Mouse (Mus musculus) embryonic facial prominence, embryonic 15.5 days (tissue): ENCODE results near the gene Rtl4. TPM values are rescaled to one million over a fixed set of nuclear protein-coding genes. Genes with fewer than 3 reads are reported as not detected.
A peak's percentile ranks its signal among the peaks of the same experiment; 100 is the strongest.

Experiments
- ATAC-seq: fragments of 200-750 bp; cut with Nextera tagmentation; 2 replicates; pipeline ENCODE4 v1.8.0; 2017; ENCODE audit warnings: low read depth, moderate TSS enrichment; ENCODE audit not compliant: insufficient number of reproducible peaks, low FRiP score, low TSS enrichment
- H3K27ac ChIP-seq: fragments of 300-500 bp; sonication (generic); replicated peaks from 2 replicates; pipeline ENCODE4 v1.5.1; 2015; ENCODE audit warnings: mild to moderate bottlenecking, inconsistent platforms
- H3K27me3 ChIP-seq: fragments of 300-500 bp; sonication (generic); 2 replicates; pipeline ENCODE4 v1.6.1; 2015; ENCODE audit warnings: inconsistent platforms
- H3K36me3 ChIP-seq: fragments of 300-500 bp; sonication (generic); 2 replicates; pipeline ENCODE4 v1.6.1; 2015; ENCODE audit warnings: mild to moderate bottlenecking, inconsistent platforms
- H3K4me1 ChIP-seq: fragments of 300-500 bp; sonication (generic); 2 replicates; pipeline ENCODE4 v1.6.1; 2015; ENCODE audit warnings: inconsistent platforms
- H3K4me2 ChIP-seq: fragments of 300-500 bp; sonication (generic); replicated peaks from 2 replicates; pipeline ENCODE4 v1.6.1; 2015; ENCODE audit warnings: mild to moderate bottlenecking, inconsistent platforms
- H3K4me3 ChIP-seq: fragments of 300-500 bp; sonication (generic); replicated peaks from 2 replicates; pipeline ENCODE4 v1.5.1; 2015; ENCODE audit warnings: mild to moderate bottlenecking, inconsistent platforms
- H3K9ac ChIP-seq: fragments of 300-500 bp; sonication (generic); 2 replicates; pipeline ENCODE4 v1.6.1; 2015; ENCODE audit warnings: inconsistent platforms
- H3K9me3 ChIP-seq: fragments of 300-500 bp; sonication (generic); replicated peaks from 2 replicates; pipeline ENCODE4 v1.6.1; 2016; ENCODE audit warnings: inconsistent platforms
- WGBS: fragments of 180-500 bp; shearing (Covaris S2); methylation state at CpG from one replicate; pipeline ENCODE4 v1.1.7; 2015; 5-methylcytosine and 5-hydroxymethylcytosine counted together
- polyA plus RNA-seq: library from polyadenylated mRNA; unstranded; fragments of >200 nt; fragmentation: Nextera tagmentation; extraction: Ambion mirVana; gene quantifications from 2 replicates; pipeline ENCODE4 v1.2.1, GENCODE M21; 2015

The Rtl4 gene
- 0.75 TPM in 2 replicates for polyA plus RNA-seq

GRCm38 (mm10) chrX:144688207-144689118 lies at the start of gene Rtl4:
Rtl4 (plus strand) TSS chrX:144688907.
- 21% methylated on average over 17 of the region's 31 CpGs for WGBS
- H3K4me2 ChIP-seq = peak within 1 kb of the TSS; percentile 65
- H3K27me3 ChIP-seq = peaks cover 32% of the 10 kb centered on the region
- no peaks in the 10 kb centered on the region for H3K4me1 ChIP-seq
- H3K27ac ChIP-seq = no peak within 1 kb of the TSS
- peak within 1 kb of the TSS; percentile 43 for H3K4me3 ChIP-seq
- H3K9ac ChIP-seq = no peak within 1 kb of the TSS
- H3K36me3 ChIP-seq = no peaks in the 10 kb centered on the region
- no peak; the same call in 1 of the 2 replicates for ATAC-seq
- no peaks in the 10 kb centered on the region for H3K9me3 ChIP-seq

GRCm38 (mm10) chrX:144644756-144645155 lies 44.0 kb upstream of the Rtl4 start:
- no peak overlapping the region for H3K9ac ChIP-seq
- H3K4me1 ChIP-seq = no peaks in the 10 kb centered on the region
- H3K27me3 ChIP-seq = no peaks in the 10 kb centered on the region
- no peak overlapping the region for H3K27ac ChIP-seq
- ATAC-seq = no peak
- no peak overlapping the region for H3K4me2 ChIP-seq
- H3K4me3 ChIP-seq = no peak overlapping the region
- H3K36me3 ChIP-seq = no peaks in the 10 kb centered on the region
- 62% methylated on average over 3 of the region's 3 CpGs for WGBS
- no peaks in the 10 kb centered on the region for H3K9me3 ChIP-seq

- H3K27ac ChIP-seq = no peak overlapping the region
- H3K36me3 ChIP-seq = no peaks in the 10 kb centered on the region
- H3K9ac ChIP-seq = no peak overlapping the region
- no peak overlapping the region for H3K4me2 ChIP-seq
- H3K4me3 ChIP-seq = no peak overlapping the region
- WGBS = 39% methylated on average over 1 of the region's 1 CpGs
- no peaks in the 10 kb centered on the region for H3K4me1 ChIP-seq
- ATAC-seq = no peak
- no peaks in the 10 kb centered on the region for H3K9me3 ChIP-seq
- H3K27me3 ChIP-seq = no peaks in the 10 kb centered on the region
Observed at GRCm38 (mm10) chrX:144645394-144645793, 43.3 kb upstream of the Rtl4 start.

GRCm38 (mm10) chrX:144652196-144652595 lies 36.5 kb upstream of the Rtl4 start:
- WGBS = 72% methylated on average over 2 of the region's 2 CpGs
- Histone ChIP-seq H3K36me3 (no peaks in the 10 kb centered on the region), H3K4me3 (no peak overlapping the region), H3K4me2 (no peak overlapping the region), H3K27ac (no peak overlapping the region), H3K4me1 (no peaks in the 10 kb centered on the region), H3K27me3 (no peaks in the 10 kb centered on the region), H3K9me3 (no peaks in the 10 kb centered on the region), H3K9ac (no peak overlapping the region)
- no peak for ATAC-seq

GRCm38 (mm10) chrX:144687742-144688141 lies 965 bp upstream of the Rtl4 start:
- Histone ChIP-seq H3K36me3 (no peaks in the 10 kb centered on the region), H3K9me3 (no peaks in the 10 kb centered on the region), H3K4me2 (peak overlapping the region; percentile 65), H3K9ac (no peak overlapping the region), H3K4me1 (no peaks in the 10 kb centered on the region), H3K4me3 (peak overlapping the region; percentile 43), H3K27me3 (peaks cover 32% of the 10 kb centered on the region), H3K27ac (no peak overlapping the region)
- WGBS = 24% methylated on average over 19 of the region's 20 CpGs
- no peak for ATAC-seq

GRCm38 (mm10) chrX:144688142-144688206 lies 733 bp upstream of the Rtl4 start, which contains the start of gene Trpc5:
Trpc5 (minus strand) TSS chrX:144688180.
- no peak for ATAC-seq
- H3K9ac ChIP-seq = no peak within 1 kb of the TSS
- 33% methylated on average over 1 of the region's 1 CpGs for WGBS
- H3K9me3 ChIP-seq = no peaks in the 10 kb centered on the region
- H3K36me3 ChIP-seq = no peaks in the 10 kb centered on the region
- peak within 1 kb of the TSS; percentile 43 for H3K4me3 ChIP-seq
- no peak within 1 kb of the TSS for H3K27ac ChIP-seq
- peak within 1 kb of the TSS; percentile 65 for H3K4me2 ChIP-seq
- H3K27me3 ChIP-seq = peaks cover 32% of the 10 kb centered on the region
- no peaks in the 10 kb centered on the region for H3K4me1 ChIP-seq

GRCm38 (mm10) chrX:144689119-144689858 lies 582 bp downstream of the Rtl4 start:
- Histone ChIP-seq H3K4me1 (no peaks in the 10 kb centered on the region), H3K27me3 (peaks cover 32% of the 10 kb centered on the region), H3K27ac (no peak overlapping the region), H3K36me3 (no peaks in the 10 kb centered on the region), H3K9me3 (no peaks in the 10 kb centered on the region), H3K9ac (no peak overlapping the region), H3K4me3 (peak overlapping the region; percentile 43), H3K4me2 (peak overlapping the region; percentile 65)
- whole genome bisulfite sequencing = 18% methylated on average over 21 of the region's 21 CpGs
- no peak; the same call in 1 of the 2 replicates for ATAC-seq

GRCm38 (mm10) chrX:144689859-144690181 lies 1.1 kb downstream of the Rtl4 start:
- Histone ChIP-seq H3K27me3 (peaks cover 32% of the 10 kb centered on the region), H3K36me3 (no peaks in the 10 kb centered on the region), H3K4me2 (peak overlapping the region; percentile 65), H3K9ac (no peak overlapping the region), H3K27ac (no peak overlapping the region), H3K4me3 (peak overlapping the region; percentile 43), H3K4me1 (no peaks in the 10 kb centered on the region), H3K9me3 (no peaks in the 10 kb centered on the region)
- WGBS = 14% methylated on average over 7 of the region's 7 CpGs
- ATAC-seq = no peak

GRCm38 (mm10) chrX:144716330-144716729 lies 27.6 kb downstream of the Rtl4 start:
- Histone ChIP-seq H3K27me3 (no peaks in the 10 kb centered on the region), H3K9me3 (no peaks in the 10 kb centered on the region), H3K4me2 (no peak overlapping the region), H3K4me3 (no peak overlapping the region), H3K4me1 (no peaks in the 10 kb centered on the region), H3K36me3 (no peaks in the 10 kb centered on the region), H3K9ac (no peak overlapping the region), H3K27ac (no peak overlapping the region)
- no peak for ATAC-seq
- WGBS = 68% methylated on average over 1 of the region's 1 CpGs

GRCm38 (mm10) chrX:144747528-144748049 lies 58.9 kb downstream of the Rtl4 start:
- ATAC-seq = no peak

GRCm38 (mm10) chrX:144986980-144987379 lies 298.3 kb downstream of the Rtl4 start:
- Histone ChIP-seq H3K4me2 (no peak overlapping the region), H3K9ac (no peak overlapping the region), H3K4me1 (no peaks in the 10 kb centered on the region), H3K9me3 (no peaks in the 10 kb centered on the region), H3K27ac (no peak overlapping the region), H3K36me3 (no peaks in the 10 kb centered on the region), H3K27me3 (no peaks in the 10 kb centered on the region), H3K4me3 (no peak overlapping the region)
- 59% methylated on average over 2 of the region's 2 CpGs for WGBS
- ATAC-seq = no peak

More at GRCm38 (mm10) chrX:144747528-144748049, 58.9 kb downstream of the Rtl4 start:
- H3K36me3 ChIP-seq = no peaks in the 10 kb centered on the region
- H3K4me2 ChIP-seq = no peak overlapping the region
- H3K27me3 ChIP-seq = no peaks in the 10 kb centered on the region
- 81% methylated on average over 3 of the region's 3 CpGs for WGBS
- H3K9me3 ChIP-seq = no peaks in the 10 kb centered on the region
- H3K4me3 ChIP-seq = no peak overlapping the region
- no peak overlapping the region for H3K27ac ChIP-seq
- no peaks in the 10 kb centered on the region for H3K4me1 ChIP-seq
- H3K9ac ChIP-seq = no peak overlapping the region
